Mouse (Mus musculus): Measurements from ENCODE around the gene Rap1b. TPM values are rescaled to one million over a fixed set of nuclear protein-coding genes. Genes with fewer than 3 reads are reported as not detected.

Rap1b gene
- polyA plus RNA-seq, 1 experiment from 2014 or later = 87.0 TPM

GRCm38 (mm10) chr10:117818600-117818999 lies 27.2 kb downstream of the Rap1b start:
- WGBS (ENCODE audit: insufficient replicate concordance) = 69% methylated on average over 6 of the region's 6 CpGs
- H3K4me3 ChIP-seq (ENCODE audit: low read depth, low read length) = no peak overlapping the region
- H3K9me3 ChIP-seq (replicated peaks; ENCODE audit: control insufficient read depth, low read length) = no peaks in the 10 kb centered on the region
- H3K27me3 ChIP-seq (ENCODE audit: control insufficient read depth, insufficient read depth, low read depth, low read length) = no peaks in the 10 kb centered on the region
- no peaks in the 10 kb centered on the region for H3K4me1 ChIP-seq (ENCODE audit: control insufficient read depth, low read depth, low read length)
- H3K27ac ChIP-seq (ENCODE audit: low read length) = no peak overlapping the region
- H3K4me2 ChIP-seq (ENCODE audit: low read depth, low read length) = no peak overlapping the region
- no peak overlapping the region for H3K9ac ChIP-seq (ENCODE audit: low read depth, low read length)
- ATAC-seq (ENCODE audit: low read depth) = no peak
- peaks cover 47% of the 10 kb centered on the region for H3K36me3 ChIP-seq (ENCODE audit: control insufficient read depth, insufficient read depth)

- Histone ChIP-seq H3K27ac (ENCODE audit: low read length) (no peak overlapping the region), H3K27me3 (ENCODE audit: control insufficient read depth, insufficient read depth, low read depth, low read length) (no peaks in the 10 kb centered on the region), H3K4me1 (ENCODE audit: control insufficient read depth, low read depth, low read length) (no peaks in the 10 kb centered on the region), H3K36me3 (ENCODE audit: control insufficient read depth, insufficient read depth) (peaks cover 40% of the 10 kb centered on the region), H3K4me2 (ENCODE audit: low read depth, low read length) (no peak overlapping the region), H3K4me3 (ENCODE audit: low read depth, low read length) (no peak overlapping the region), H3K9ac (ENCODE audit: low read depth, low read length) (no peak overlapping the region), H3K9me3 (replicated peaks; ENCODE audit: control insufficient read depth, low read length) (no peaks in the 10 kb centered on the region)
- no peak for ATAC-seq (ENCODE audit: low read depth)
- WGBS (ENCODE audit: insufficient replicate concordance) = 91% methylated on average over 6 of the region's 6 CpGs
These were observed 29.1 kb downstream of the Rap1b start for GRCm38 (mm10) chr10:117816721-117817120.

- Histone ChIP-seq H3K4me2 (ENCODE audit: low read depth, low read length) (no peak overlapping the region), H3K27ac (ENCODE audit: low read length) (no peak overlapping the region), H3K9me3 (replicated peaks; ENCODE audit: control insufficient read depth, low read length) (no peaks in the 10 kb centered on the region), H3K4me3 (ENCODE audit: low read depth, low read length) (no peak overlapping the region), H3K4me1 (ENCODE audit: control insufficient read depth, low read depth, low read length) (no peaks in the 10 kb centered on the region), H3K36me3 (ENCODE audit: control insufficient read depth, insufficient read depth) (peaks cover 27% of the 10 kb centered on the region), H3K27me3 (ENCODE audit: control insufficient read depth, insufficient read depth, low read depth, low read length) (no peaks in the 10 kb centered on the region), H3K9ac (ENCODE audit: low read depth, low read length) (no peak overlapping the region)
- 72% methylated on average over 2 of the region's 2 CpGs for WGBS (ENCODE audit: insufficient replicate concordance)
- ATAC-seq (ENCODE audit: low read depth) = no peak
These were observed 33.3 kb downstream of the Rap1b start for GRCm38 (mm10) chr10:117812501-117812900.

- H3K36me3 ChIP-seq (ENCODE audit: control insufficient read depth, insufficient read depth) = peaks cover 20% of the 10 kb centered on the region
- H3K4me1 ChIP-seq (ENCODE audit: control insufficient read depth, low read depth, low read length) = no peaks in the 10 kb centered on the region
- H3K9ac ChIP-seq (ENCODE audit: low read depth, low read length) = no peak overlapping the region
- H3K9me3 ChIP-seq (replicated peaks; ENCODE audit: control insufficient read depth, low read length) = no peaks in the 10 kb centered on the region
- H3K27ac ChIP-seq (ENCODE audit: low read length) = no peak overlapping the region
- H3K4me3 ChIP-seq (ENCODE audit: low read depth, low read length) = no peak overlapping the region
- H3K27me3 ChIP-seq (ENCODE audit: control insufficient read depth, insufficient read depth, low read depth, low read length) = no peaks in the 10 kb centered on the region
- no peak for ATAC-seq (ENCODE audit: low read depth)
- WGBS (ENCODE audit: insufficient replicate concordance) = 79% methylated on average over 8 of the region's 8 CpGs
- no peak overlapping the region for H3K4me2 ChIP-seq (ENCODE audit: low read depth, low read length)
These were observed 34.3 kb downstream of the Rap1b start for GRCm38 (mm10) chr10:117811555-117811954.

GRCm38 (mm10) chr10:117810506-117810905 lies 35.3 kb downstream of the Rap1b start:
- peaks cover 12% of the 10 kb centered on the region for H3K36me3 ChIP-seq (ENCODE audit: control insufficient read depth, insufficient read depth)
- 70% methylated on average over 11 of the region's 11 CpGs for WGBS (ENCODE audit: insufficient replicate concordance)
- no peak overlapping the region for H3K27ac ChIP-seq (ENCODE audit: low read length)
- no peaks in the 10 kb centered on the region for H3K4me1 ChIP-seq (ENCODE audit: control insufficient read depth, low read depth, low read length)
- H3K9me3 ChIP-seq (replicated peaks; ENCODE audit: control insufficient read depth, low read length) = no peaks in the 10 kb centered on the region
- H3K4me2 ChIP-seq (ENCODE audit: low read depth, low read length) = no peak overlapping the region
- ATAC-seq (ENCODE audit: low read depth) = no peak
- no peaks in the 10 kb centered on the region for H3K27me3 ChIP-seq (ENCODE audit: control insufficient read depth, insufficient read depth, low read depth, low read length)
- H3K9ac ChIP-seq (ENCODE audit: low read depth, low read length) = no peak overlapping the region
- no peak overlapping the region for H3K4me3 ChIP-seq (ENCODE audit: low read depth, low read length)

GRCm38 (mm10) chr10:117808068-117808467 lies 37.8 kb downstream of the Rap1b start:
- Histone ChIP-seq H3K27me3 (ENCODE audit: control insufficient read depth, insufficient read depth, low read depth, low read length) (no peaks in the 10 kb centered on the region), H3K4me2 (ENCODE audit: low read depth, low read length) (no peak overlapping the region), H3K9me3 (replicated peaks; ENCODE audit: control insufficient read depth, low read length) (no peaks in the 10 kb centered on the region), H3K4me1 (ENCODE audit: control insufficient read depth, low read depth, low read length) (no peaks in the 10 kb centered on the region), H3K4me3 (ENCODE audit: low read depth, low read length) (no peak overlapping the region), H3K9ac (ENCODE audit: low read depth, low read length) (no peak overlapping the region), H3K36me3 (ENCODE audit: control insufficient read depth, insufficient read depth) (peaks cover 4% of the 10 kb centered on the region; the same call in 1 of the 2 replicates), H3K27ac (ENCODE audit: low read length) (no peak overlapping the region)
- no peak for ATAC-seq (ENCODE audit: low read depth)
- WGBS (ENCODE audit: insufficient replicate concordance) = 44% methylated on average over 6 of the region's 6 CpGs

- 0 out of 2 replicates have a peak, but pooled peaks cover under 1% of the 10 kb centered on the region for H3K36me3 ChIP-seq (ENCODE audit: control insufficient read depth, insufficient read depth)
- no peaks in the 10 kb centered on the region for H3K27me3 ChIP-seq (ENCODE audit: control insufficient read depth, insufficient read depth, low read depth, low read length)
- H3K4me3 ChIP-seq (ENCODE audit: low read depth, low read length) = no peak overlapping the region
- ATAC-seq (ENCODE audit: low read depth) = no peak
- no peaks in the 10 kb centered on the region for H3K4me1 ChIP-seq (ENCODE audit: control insufficient read depth, low read depth, low read length)
- no peak overlapping the region for H3K27ac ChIP-seq (ENCODE audit: low read length)
- no peak overlapping the region for H3K4me2 ChIP-seq (ENCODE audit: low read depth, low read length)
- no peaks in the 10 kb centered on the region for H3K9me3 ChIP-seq (replicated peaks; ENCODE audit: control insufficient read depth, low read length)
- 65% methylated on average over 9 of the region's 9 CpGs for WGBS (ENCODE audit: insufficient replicate concordance)
- H3K9ac ChIP-seq (ENCODE audit: low read depth, low read length) = no peak overlapping the region
These were observed 39.9 kb downstream of the Rap1b start for GRCm38 (mm10) chr10:117805919-117806318.

- Histone ChIP-seq H3K9me3 (replicated peaks; ENCODE audit: control insufficient read depth, low read length) (no peaks in the 10 kb centered on the region), H3K4me1 (ENCODE audit: control insufficient read depth, low read depth, low read length) (no peaks in the 10 kb centered on the region), H3K36me3 (ENCODE audit: control insufficient read depth, insufficient read depth) (no peaks in the 10 kb centered on the region), H3K4me3 (ENCODE audit: low read depth, low read length) (no peak overlapping the region), H3K9ac (ENCODE audit: low read depth, low read length) (no peak overlapping the region), H3K4me2 (ENCODE audit: low read depth, low read length) (no peak overlapping the region), H3K27me3 (ENCODE audit: control insufficient read depth, insufficient read depth, low read depth, low read length) (no peaks in the 10 kb centered on the region), H3K27ac (ENCODE audit: low read length) (no peak overlapping the region)
- WGBS (ENCODE audit: insufficient replicate concordance) = 42% methylated on average over 31 of the region's 31 CpGs
- ATAC-seq (ENCODE audit: low read depth) = 0 out of 2 replicates have a peak, but pooled peaks have one; percentile 3
These were observed 41.7 kb downstream of the Rap1b start for GRCm38 (mm10) chr10:117803870-117804850.

- Histone ChIP-seq H3K9me3 (replicated peaks; ENCODE audit: control insufficient read depth, low read length) (no peaks in the 10 kb centered on the region), H3K36me3 (ENCODE audit: control insufficient read depth, insufficient read depth) (no peaks in the 10 kb centered on the region), H3K4me1 (ENCODE audit: control insufficient read depth, low read depth, low read length) (no peaks in the 10 kb centered on the region), H3K9ac (ENCODE audit: low read depth, low read length) (no peak overlapping the region), H3K27me3 (ENCODE audit: control insufficient read depth, insufficient read depth, low read depth, low read length) (no peaks in the 10 kb centered on the region), H3K27ac (ENCODE audit: low read length) (no peak overlapping the region), H3K4me2 (ENCODE audit: low read depth, low read length) (no peak overlapping the region), H3K4me3 (ENCODE audit: low read depth, low read length) (no peak overlapping the region)
- 75% methylated on average over 9 of the region's 9 CpGs for WGBS (ENCODE audit: insufficient replicate concordance)
- ATAC-seq (ENCODE audit: low read depth) = no peak
These were observed 43.9 kb downstream of the Rap1b start for GRCm38 (mm10) chr10:117801886-117802285.

All from liver, embryonic 16.5 days (tissue).